Mouse (Mus musculus) adrenal gland (tissue): Measurements from ENCODE around the gene Tubb4b.
"Not testable (repeated sequence)": the region's sequence is repeated elsewhere in the genome, so short reads cannot be mapped to it uniquely, and the experiment has no call there.

Experiments used
- intact Hi-C: fragments of 180-260 bp; cut with DNase I; formaldehyde crosslinking; loops from one replicate; pipeline ENCODE4 v1.15.1; 2025
- long read RNA-seq, 2 experiments: library from polyadenylated mRNA; unstranded; transcript quantifications; one replicate each; pipeline ENCODE4 v2.0.0; 2020; ENCODE audit warnings: borderline replicate concordance in 1 of 2; ENCODE audit not compliant: insufficient replicate concordance in 1 of 2

The Tubb4b gene
- long read RNA-seq, experiment 1, transcript Tubb4b-201 (4 exons, 1,598 nt), result major isoform, 207 of 227 reads
- long read RNA-seq, experiment 1, partial matches to known transcripts, result 17 of 227 reads
- long read RNA-seq, experiment 1, other reads (novel, unspliced or antisense), result 2 of 227 reads
- long read RNA-seq, experiment 2, transcript Tubb4b-201 (4 exons, 1,598 nt), result major isoform, 221 of 247 reads
- long read RNA-seq, experiment 2, partial matches to known transcripts, result 25 of 247 reads
- long read RNA-seq, experiment 2, other reads (novel, unspliced or antisense), result 1 of 247 reads

DNA sequence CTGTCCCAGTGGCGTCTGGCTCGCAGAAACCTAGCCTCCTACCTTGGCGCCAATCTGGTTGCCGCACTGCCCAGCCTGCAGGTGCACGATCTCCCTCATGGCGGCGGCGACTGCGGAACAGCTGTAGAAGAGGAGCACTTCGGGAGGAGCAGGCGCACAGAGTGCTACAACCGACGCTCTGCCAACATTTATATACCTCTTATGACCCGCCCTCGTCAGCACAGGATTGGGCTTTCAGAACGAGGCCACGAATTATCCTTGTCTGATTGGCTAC lies at the start of gene Tubb4b:
Gene Tubb4b, minus strand, starts transcription at position 211 of the 274 bp plus-strand sequence.
- intact Hi-C loops, result no loop called here

DNA sequence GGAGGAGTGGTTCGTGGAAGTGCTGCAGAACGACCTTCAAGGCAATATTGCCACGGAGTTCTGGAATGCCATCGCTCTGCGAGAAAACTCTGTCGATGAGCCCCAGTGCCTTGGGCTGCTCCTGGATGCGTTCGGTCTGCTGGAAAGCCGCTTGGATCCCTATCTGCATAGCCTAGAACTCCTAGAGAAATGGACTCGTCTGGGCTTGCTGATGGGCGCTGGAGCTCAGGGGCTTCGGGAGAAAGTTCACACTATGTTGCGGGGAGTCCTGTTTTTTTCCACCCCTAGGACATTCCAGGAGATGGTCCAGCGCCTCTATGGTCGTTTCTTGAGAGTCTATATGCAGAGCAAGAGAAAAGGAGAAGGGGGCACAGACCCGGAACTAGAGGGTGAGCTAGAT lies 48.5 kb upstream of the Tubb4b start:
- intact Hi-C loops, result loop anchor here (5.0 kb wide), 1 partner anchor 59 kb away; the partner anchor contains the start of gene Man1b1

DNA sequence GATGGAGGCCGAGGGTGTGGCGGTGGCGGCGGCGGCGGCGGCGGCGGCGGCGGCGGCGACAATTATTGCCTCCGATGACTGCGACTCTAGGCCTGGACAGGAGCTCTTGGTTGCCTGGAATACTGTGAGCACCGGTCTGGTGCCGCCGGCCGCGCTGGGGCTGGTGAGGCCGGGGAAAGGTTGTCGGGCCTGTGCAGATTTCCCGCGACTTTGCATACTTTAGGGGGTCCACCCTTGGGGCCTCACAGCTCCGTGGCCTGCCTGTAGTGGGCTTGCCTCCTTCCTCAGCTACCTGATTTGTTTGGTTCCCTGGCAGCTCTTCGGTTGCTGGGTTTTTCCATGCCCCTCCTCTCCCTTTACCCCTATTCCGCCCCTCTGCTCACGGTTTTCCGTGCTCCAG lies 48.0 kb upstream of the Tubb4b start:
- intact Hi-C loops, result loop anchor here (5.0 kb wide), 1 partner anchor 60 kb away; the partner anchor contains the start of gene Man1b1

DNA sequence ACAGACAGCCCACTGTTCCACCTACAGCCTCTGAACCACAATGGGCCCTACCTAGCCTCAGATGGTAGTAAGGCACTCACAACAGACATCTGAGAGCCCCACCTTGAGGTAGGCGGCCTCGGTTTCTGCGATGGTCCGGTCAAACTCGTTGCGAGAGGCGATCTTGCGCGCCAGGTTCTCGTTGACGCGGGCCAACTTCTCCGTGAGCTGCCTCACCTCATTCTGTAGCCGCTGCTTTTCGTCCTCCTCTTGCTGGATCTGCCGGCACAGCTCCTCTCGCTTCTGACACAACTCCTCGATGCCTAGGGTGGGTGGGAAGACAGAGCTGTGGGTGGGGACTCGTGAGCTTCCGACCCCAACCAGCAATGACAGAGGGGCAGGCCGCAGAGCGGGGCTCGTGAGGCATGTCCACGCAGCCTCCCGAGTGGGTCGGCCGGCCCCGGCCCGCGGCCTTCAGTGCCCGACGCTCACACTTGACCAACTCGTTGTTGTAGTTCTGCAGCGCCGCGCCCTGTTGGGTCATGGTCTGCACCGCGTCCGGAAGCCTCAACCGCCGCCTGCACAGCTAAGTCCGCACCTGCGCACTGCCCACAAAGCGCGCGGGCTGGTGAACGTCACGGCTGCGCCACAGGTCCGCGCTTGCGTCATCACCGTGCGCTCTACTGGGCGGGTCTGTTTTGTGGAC lies 47.5 kb upstream of the Tubb4b start, which contains the start of the genes Ssna1 and Anapc2:
Gene Ssna1, minus strand, starts transcription at position 612 of the 685 bp plus-strand sequence.
Gene Anapc2, plus strand, starts transcription at position 652 of the 685 bp plus-strand sequence.
- intact Hi-C loops, result loop anchor here (5.0 kb wide), 1 partner anchor 60 kb away; the partner anchor contains the start of gene Man1b1

DNA sequence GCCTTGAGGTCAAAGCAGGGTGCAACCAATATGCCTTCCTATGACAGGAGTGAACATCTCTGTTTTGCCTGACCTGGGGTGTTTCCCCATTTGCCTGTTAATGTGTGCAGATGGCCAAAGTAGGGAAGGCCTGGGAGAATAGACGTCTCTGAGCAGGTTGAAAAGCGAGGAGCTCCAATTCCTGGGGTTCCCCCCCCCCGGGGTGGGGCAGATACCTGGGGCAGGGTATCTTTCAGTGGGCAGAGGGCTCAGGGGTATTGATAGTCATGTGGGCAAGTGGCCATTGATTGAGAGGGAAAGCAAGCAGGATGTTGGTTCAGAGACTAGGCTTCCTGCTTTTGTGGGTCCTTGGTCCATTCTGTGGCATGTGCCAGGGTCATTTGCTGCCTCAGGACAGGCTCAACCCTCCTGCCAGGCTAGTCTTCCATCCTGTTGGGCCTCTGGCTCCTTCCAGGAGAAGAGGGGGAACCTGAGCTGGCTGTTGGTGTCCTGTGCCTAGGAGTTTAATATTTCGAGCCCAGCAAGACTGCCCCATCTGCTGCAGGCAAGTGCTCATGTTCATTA lies 43.3 kb upstream of the Tubb4b start:
- intact Hi-C loops, result no loop called here

DNA sequence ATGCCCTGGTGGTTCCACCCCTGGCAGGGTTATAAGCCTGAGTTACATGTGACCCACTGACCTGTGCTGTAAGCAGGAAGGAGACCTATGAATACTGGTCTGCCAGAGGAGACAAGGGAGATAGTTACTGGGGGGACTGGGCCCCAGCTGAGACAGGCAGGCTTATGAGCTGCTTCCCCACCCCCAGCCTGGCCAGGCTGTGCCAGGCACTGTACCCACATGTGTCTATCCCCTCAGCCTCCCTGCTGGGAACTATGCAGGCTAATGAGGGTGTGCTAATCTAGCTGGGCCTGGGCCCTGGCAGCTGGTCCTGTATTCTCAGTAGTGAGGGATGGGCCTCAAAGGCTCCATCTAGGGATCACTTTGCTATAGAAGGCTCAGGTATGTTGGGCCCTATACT lies 42.7 kb upstream of the Tubb4b start:
- intact Hi-C loops, result no loop called here

DNA sequence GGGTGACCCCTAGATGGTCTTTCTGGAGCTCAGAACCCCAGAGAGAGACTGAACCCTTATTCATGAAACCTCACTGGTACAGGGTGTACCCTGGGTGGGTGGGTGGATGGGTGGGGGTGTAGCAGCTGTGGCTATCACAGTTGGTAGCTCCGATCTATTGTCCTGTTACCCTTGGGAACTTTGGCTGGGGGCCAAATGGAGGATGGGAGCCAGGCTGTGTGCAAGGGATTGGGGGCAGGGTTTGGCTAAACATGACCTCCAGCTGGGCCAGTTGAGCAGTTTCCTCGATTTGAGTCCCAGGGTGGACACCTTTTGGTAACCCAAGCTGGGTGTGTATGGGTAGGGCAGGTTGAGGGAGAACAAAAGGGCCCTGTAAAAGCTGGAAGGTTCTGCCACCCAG lies 42.2 kb upstream of the Tubb4b start:
- intact Hi-C loops, result no loop called here

DNA sequence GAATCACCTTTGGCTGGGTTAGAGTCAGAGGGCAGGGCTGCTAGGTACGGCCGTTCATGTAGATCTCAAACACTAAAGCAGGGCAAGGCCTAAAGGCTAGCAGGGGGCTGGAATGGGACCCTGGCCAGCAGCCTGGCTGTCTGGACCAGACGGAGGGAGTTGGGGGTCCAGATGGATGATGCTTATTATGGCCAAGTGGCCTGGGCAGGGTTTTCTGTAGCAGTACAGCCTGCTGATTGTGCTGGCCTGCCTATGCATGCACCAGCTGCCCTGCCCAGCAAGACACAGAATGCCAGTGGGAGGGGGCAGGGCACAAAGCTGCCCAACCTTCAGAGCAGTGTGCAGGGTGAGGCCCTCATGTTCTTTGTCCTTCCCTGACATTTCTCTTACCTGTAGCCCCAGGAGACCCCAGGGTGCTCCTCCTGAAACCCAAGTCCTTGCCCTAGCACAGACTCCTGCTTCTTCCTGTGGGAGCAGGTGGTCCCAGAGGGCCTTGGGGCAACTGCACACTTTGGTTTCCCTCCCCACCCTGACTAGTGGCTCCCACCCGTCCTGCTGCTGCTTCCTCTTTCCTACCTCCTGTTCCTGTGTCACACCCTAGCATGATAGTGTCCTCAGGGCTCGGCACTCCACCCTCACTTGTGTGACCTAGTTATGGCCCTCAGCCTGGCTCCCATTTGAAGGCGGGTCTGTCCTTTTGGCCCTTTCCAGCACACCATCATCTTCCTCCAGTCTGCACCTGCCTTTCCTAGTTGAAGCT lies 41.6 kb upstream of the Tubb4b start:
- intact Hi-C loops, result no loop called here

DNA sequence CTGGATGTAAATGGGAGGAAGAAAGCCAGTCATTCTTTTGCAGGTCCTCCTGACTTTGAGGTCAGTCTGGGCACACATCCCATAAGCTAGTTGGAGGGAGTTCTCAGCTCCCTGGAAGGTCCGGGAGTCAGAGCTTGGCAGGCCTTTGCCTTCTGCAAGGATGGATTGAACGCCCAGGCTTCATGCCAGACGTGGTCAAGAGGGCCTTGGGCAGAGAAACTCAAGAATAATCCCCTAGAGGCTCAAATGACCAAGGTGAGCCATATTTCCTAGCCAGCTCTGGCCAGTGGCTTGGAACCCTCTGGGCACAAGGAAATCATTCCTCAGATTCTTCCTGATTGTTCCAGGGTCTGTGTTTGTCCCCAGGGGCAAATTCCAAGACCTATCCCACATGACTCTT lies 40.3 kb upstream of the Tubb4b start:
- intact Hi-C loops, result no loop called here

DNA sequence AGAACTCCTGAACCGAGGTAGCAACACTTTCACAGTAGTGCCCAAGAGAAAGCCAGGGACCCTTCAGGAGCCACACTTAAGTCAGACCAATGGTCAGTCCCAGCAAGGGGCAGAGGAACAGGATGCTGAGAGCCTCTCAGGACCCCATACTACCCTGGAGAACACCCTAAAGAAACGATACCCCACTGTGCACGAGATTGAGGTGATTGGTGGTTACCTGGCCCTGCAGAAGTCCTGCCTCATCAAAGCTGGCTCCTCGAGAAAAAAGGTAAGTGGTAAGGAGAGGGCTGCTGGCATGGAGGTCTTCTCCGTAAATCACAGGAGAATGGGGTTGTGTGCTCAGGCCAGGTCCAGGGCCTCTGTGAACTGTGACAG lies 39.8 kb upstream of the Tubb4b start:
- intact Hi-C loops, result no loop called here

DNA sequence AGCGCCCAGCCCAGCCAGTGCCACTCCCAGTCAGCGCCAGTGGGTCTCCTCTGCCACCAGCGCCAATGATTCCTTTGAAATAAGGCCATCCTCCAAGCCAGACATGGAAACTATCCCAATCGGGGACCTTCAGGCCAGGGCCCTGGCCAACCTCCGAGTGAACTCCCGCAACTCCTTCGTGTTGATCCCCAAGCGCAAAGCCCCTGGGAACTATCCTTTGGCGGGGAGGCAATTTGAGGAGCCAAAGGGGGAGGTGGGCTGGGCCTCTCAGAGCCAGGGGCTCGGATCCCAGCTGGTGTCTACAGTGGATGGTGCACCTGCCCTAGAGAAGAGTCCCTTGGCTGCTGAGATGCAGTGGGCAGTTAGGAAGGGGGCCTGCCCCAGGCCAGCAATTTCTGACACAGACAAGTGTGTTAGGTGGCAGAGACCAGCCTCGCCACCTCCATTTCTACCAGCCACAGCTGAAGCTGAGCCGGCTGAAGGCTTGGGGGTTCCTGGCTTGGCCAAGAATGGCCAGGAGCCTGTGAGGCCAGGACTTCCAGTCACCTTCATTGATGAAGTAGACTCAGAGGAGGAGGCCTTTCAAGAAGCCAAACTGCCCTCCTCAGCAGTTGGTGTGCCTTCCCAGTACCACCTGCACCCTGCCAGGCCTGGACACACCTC lies 39.3 kb upstream of the Tubb4b start:
- intact Hi-C loops, result no loop called here

DNA sequence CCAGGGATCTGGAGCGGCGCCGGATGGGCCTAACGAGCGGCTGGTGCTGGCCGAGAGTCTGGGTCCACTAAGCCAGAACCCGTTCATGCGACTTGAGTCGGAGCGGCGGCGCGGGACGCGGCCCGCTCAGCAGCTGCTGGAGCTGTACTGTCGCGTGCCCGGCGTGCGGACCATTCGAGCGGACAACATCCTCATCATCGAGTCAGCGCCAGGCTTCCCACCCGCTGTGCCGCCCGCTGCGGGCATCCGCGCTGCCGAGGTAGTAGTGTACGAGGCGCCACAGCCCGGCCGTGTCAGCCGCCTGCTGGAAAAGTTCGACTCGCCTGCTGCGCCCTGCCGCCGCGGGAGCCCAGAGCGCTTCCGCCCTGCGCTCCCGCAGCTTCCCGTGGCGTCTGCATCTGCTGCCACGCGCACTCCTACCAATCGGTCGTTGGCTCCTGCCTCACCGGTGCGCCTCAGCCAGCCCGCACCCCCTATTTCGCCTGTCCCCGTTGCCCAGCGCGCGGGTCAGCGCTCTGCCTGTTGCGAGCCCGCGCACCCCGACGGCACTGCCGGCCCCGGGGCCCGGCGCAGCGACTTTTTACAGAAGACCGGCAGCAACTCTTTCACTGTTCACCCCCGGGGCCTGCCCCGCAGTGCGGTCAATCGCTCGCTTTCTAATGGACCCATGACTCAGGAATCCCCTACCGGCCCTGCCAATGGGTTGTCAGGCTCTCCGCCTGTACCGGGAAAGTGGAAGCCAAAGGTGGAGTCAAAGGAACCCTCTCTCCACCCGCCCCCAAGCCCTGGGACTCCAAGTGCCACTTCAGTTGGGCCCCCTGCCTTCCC lies 38.5 kb upstream of the Tubb4b start:
- intact Hi-C loops, result no loop called here

DNA sequence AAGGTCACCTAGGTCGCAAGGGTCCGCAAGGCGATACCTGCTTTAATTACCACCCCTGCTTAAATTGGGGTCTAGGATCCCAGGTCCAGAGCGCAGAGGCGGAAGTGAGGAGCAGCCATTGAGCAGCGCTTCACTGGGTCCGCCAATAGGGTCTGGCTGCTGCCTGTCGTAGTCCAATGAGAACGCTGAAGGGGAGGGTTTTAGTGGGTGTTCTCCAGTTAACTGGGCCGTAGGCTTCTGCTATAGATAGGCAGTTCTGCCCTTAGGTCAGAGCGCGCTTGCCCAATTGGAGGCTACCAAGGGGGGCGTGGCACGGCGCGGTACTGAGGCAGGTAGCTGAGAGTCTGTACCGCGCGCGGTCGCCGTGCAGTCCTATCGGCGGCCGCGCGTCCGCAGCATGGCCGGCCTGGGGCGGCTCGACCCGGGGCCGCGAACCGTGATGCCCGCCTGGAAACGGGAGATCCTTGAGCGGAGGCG lies 37.8 kb upstream of the Tubb4b start, which contains the start of gene Tprn:
Gene Tprn, plus strand, starts transcription at position 328 of the 477 bp plus-strand sequence.
- intact Hi-C loops, result no loop called here

DNA sequence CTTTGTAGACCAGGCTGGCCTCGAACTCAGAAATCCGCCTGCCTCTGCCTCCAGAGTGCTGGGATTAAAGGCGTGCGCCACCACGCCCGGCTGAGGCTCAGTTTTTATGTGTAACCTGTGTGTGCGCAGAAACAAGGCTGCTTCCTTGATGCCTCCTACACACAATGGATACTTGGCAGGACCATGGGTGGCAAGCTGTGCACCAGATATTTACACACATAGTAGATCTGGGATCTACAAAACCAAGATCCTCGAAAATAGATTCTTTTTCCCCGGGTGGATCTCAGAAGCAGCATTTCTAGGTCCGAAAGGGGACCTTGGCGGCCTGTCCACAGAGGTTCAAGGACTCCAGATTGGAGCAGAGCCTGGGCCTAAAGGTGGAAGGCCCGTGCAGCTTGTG lies 37.4 kb upstream of the Tubb4b start:
- intact Hi-C loops, result no loop called here

DNA sequence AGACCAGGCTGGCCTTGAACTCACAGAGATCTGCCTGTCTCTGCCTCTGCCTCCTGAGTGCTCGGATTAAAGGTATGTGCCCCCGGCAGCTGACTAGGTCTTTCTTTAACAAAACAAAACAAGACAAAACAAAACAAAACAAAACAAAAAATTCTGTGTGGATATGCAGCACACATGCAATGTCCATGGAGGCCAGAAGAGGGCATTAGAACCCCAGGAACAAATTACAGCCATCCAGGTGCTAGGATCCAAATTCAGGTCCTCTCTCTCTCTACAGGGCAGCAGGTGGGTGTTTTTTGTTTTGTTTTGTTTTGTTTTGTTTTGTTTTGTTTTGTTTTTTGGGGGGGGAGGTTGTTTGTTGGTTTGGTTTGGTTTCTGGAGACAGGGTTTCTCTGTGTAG lies 34.4 kb upstream of the Tubb4b start:
- intact Hi-C loops, result no loop called here

DNA sequence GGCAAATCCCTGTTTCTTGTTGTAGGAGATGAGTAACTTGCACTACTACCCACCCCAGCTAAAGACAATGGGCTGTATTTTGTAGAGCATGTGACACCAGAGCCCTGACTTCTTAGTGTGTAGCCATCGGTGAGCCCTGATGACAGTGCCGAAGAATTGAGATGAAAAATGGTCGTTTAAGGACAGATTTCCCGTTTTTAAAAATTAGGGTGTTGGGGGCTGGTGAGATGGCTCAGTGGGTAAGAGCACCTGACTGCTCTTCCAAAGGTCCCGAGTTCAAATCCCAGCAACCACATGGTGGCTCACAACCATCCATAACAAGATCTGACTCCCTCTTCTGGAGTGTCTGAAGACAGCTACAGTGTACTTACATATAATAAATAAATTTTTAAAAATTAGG lies 32.7 kb upstream of the Tubb4b start:
- intact Hi-C loops, result not testable (repeated sequence)

DNA sequence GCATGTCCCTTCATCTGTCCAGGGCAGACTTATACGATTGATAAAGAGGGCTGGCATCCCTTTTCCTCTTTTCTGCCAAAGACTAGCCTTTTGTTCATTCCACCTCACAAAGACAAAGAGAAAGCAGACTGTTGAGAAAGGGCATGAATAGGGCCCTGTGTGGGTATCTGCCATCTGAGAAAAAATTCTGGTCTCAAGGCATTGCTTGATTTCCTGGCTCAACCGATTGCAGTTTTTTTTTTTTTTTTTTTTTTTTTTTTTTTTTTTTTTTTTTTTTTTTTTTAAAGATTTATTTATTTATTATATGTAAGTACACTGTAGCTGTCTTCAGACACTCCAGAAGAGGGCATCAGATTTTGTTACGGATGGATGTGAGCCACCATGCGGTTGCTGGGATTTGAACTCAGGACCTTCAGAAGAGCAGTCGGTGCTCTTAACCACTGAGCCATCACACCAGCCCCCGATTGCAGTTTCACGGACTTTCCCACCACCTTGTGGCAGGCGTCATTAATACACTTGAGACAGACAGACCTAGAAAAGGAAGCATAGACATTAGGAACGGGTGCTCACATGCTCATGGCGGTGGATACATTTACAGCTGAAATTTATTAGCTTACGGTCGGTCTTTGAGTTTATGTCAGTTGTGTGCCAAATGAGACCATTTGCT lies 32.1 kb upstream of the Tubb4b start:
- intact Hi-C loops, result not testable (repeated sequence)

DNA sequence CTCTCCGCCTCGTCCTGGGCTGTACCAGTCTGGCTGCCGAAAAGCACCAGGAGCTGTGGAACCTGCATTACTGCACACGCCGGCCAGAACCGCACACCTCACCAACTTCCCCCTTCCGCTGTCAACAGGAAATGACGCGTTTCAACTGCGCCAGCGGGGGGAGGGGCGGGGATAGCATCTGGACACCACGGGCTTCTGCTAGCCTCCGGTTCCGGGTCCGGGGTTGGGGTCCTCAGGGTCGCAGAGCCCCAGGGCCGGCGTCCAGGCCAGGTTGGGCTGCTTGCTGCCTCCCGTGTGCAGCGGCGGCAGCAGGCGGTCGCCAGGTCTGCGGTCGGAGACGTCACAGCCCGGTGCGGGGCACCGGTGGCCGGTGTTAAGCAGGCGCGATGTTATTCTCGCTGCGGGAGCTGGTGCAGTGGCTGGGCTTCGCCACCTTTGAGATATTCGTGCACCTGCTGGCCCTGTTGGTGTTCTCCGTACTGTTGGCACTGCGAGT lies 30.8 kb upstream of the Tubb4b start, which contains the start of gene Tmem203:
Gene Tmem203, plus strand, starts transcription at position 156 of the 496 bp plus-strand sequence.
- intact Hi-C loops, result no loop called here

DNA sequence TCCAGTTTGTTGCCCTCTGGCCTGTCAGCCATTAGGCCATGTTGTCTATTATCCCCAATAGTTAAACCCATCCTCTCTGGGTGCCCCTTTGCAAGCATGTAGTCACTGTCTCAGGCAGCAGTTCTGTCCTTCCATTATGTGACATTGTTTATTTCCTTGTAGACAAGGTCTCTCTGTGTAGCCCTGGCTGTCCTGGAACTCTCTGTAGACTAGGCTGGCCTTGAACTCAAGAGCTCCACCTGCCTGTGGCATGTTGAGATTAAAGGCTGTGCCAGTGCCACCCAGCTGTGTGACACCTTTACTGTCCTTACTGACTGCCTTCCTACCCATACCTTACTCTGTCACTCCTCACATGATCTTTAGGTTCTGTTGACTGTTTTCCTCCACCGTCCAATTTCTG lies 27.8 kb upstream of the Tubb4b start:
- intact Hi-C loops, result no loop called here
